Mouse (Mus musculus) c-Kit-negative CD71-positive TER-119-positive erythroid progenitor cells, embryonic 14.5 days (primary cell): ENCODE results near the gene Brca1.
A peak's percentile ranks its signal among the peaks of the same experiment; 100 is the strongest.
"Not testable (repeated sequence)": the region's sequence is repeated elsewhere in the genome, so short reads cannot be mapped to it uniquely, and the experiment has no call there.

Experiments used
- DNase-seq: peaks from one replicate; pipeline ENCODE4 v3.0.0-alpha.2; 2013; ENCODE audit warnings: low read depth, low spot score

The Brca1 gene

GRCm38 (mm10) chr11:101470206-101470605, 81.5 kb downstream of the Brca1 start:
- no peak for DNase-seq

GRCm38 (mm10) chr11:101469155-101469554, 82.6 kb downstream of the Brca1 start:
- no peak for DNase-seq

DNA sequence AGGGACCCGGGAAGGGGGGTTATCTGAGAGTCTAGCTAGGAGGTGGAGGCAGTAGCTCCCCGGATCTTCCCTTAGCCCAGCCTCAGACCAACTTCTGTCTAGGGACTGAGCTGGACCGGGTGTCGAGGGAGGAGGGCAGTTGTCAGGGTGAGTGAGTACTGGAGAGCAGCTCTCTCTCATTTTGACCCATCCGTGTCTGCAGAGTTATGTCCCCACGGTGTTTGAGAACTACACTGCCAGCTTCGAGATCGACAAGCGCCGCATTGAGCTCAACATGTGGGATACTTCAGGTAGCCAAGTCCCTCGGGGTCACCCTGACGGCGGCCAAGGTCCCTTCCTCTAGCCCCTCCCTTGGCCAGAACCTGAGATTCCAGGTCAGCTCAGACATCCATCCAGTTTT, 83.0 kb downstream of the Brca1 start:
- DNase-seq, result no peak

- no peak for DNase-seq
Observed at GRCm38 (mm10) chr11:101468263-101468688, 83.5 kb downstream of the Brca1 start.

DNA sequence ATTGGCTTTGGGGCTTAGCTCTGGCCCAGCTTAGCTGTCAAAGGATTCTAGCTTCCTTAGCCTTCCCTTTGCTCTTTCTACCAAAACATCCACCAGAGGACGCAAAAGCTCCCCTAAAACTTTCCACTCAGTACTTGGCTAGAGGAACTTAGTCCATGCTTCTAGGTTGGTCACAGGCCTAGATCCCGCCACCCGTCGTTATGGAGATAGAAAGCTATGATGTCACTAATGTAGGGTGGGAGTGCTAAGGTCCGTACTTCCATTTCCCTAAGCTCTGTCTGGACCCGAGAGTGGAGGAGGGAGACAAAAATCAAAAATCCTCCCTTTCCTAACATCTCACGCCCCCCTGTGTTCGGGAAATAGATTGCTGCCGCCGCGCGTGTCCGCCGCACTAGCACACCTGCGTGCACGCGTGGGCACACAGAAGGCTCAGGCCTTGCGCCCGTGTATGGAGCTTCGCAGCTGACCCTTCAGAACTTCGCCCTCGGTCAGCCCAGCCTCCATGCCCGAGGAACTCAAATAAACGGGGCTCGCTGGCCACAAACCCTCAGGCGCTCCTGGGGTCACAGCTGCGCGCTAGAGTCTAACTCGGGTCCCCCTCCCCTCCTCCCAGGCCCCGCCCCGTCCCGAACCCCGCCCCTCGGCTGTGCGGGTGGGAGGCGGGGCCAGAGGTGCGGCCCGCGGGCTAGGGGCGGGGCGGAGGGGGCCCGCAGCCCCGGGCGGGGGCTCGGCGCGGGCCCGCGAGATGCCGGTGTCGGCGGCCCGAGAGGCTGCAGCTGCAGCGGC, 84.1 kb downstream of the Brca1 start:
- DNase-seq, result no peak

DNA sequence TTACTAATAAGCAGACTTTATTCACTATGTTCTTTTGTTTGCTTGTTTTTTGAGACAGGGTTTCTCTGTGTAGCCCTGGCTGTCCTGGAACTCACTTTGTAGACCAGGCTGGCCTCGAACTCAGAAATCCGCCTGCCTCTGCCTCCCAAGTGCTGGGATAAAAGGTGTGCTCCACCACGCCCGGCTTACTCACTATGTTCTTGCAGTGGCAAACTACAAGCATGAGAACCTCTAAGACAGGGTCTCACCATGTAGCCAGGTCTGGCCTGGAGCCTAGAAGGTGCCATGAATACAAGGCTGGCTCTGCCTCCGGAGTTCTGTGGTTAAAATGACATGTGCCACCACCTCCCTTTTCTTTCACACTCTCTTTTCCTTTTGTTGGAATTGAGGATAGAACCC, 85.2 kb downstream of the Brca1 start:
- DNase-seq, result not testable (repeated sequence)

- peak; percentile 56 for DNase-seq
Observed at GRCm38 (mm10) chr11:101465869-101466551, 85.7 kb downstream of the Brca1 start, which contains the start of gene Vat1. Vat1 (minus strand) TSS chr11:101466230.

- DNase-seq, result no peak
Observed at GRCm38 (mm10) chr11:101465101-101465868, 86.5 kb downstream of the Brca1 start.

- DNase-seq, result no peak
Observed at GRCm38 (mm10) chr11:101464211-101465100, 87.3 kb downstream of the Brca1 start, which contains the start of gene Rnd2. Rnd2 (plus strand) TSS chr11:101464999.

DNA sequence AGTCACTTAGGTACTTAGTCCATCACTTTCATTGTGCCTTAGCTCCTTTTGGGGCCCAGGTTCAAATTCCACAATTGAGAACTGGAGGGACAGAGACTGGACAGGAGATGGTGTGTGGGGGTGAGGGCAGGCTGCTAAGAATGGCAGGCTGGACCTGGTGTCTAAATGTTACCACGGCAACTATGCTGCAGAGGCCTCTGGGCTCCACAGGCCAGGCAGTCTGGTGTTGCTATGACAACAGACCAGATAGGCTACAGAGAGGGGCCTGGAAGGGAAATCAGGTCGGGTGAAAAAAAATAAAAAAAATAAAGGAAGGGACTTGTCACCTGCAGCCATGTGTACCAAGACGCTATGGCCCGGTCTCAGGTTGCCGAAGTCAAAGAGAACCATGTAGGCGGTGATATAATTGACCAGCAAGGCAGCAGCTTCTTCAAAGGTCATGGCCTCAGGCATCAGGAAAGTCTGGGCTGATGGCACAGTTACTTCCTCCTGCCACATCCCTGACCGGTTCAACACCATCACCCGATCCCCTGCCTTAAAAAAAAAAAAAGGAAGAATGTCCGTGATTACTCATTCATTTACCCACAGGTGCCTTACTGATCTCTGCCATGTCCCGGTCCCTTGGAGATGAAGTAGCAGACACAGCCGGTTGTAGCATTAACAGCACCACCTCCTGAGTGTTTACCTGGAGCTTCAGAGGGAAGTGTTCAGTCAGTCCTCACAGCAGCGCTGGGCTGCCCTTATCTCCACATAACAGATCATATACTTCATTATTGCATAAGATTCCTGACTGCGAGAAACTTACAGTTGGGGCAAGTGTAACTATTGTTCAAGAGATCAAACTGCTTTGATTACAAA, 88.9 kb downstream of the Brca1 start:
- DNase-seq, result no peak

- no peak for DNase-seq
Observed at GRCm38 (mm10) chr11:101462141-101462540, 89.6 kb downstream of the Brca1 start.

GRCm38 (mm10) chr11:101460321-101460720, 91.4 kb downstream of the Brca1 start:
- DNase-seq, result no peak

DNA sequence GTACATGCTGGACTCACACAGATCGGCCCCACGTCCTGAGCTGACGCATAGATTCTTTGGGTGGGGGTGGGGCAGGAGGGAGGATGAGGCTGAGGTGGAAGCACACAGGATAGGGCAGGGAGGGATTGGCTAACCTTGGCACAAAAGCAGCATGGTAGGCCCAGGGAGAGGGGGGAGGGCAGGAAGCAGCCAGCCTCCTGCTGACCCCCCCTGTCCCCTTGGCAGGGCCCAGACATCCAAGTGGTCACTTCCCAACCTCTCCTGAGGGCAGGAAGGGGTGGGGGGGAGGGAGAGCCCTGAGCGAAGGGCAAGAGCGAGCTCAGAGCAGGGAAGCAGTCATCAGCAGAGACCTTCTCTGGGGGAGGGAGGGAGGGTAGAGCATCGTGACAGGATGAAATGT, 92.0 kb downstream of the Brca1 start:
- no peak for DNase-seq

- no peak for DNase-seq
Observed at GRCm38 (mm10) chr11:101458217-101458616, 93.5 kb downstream of the Brca1 start.

DNA sequence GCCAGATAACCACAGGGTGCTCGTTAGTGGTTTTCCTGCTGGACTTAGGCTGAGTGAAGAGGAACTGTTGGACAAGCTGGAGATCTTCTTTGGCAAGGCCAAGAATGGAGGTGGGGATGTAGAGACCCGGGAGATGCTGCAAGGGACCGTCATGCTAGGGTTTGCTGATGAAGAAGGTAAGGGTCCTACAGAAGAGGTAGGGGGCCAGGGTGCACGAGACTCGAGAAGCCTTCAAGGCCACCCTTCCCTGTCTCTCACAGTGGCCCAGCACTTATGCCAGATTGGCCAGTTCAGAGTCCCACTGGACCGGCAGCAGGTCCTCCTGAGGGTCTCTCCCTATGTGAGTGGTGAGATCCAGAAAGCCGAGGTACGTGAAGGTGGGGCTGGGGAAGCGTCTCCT, 94.1 kb downstream of the Brca1 start:
- DNase-seq, result no peak

DNA sequence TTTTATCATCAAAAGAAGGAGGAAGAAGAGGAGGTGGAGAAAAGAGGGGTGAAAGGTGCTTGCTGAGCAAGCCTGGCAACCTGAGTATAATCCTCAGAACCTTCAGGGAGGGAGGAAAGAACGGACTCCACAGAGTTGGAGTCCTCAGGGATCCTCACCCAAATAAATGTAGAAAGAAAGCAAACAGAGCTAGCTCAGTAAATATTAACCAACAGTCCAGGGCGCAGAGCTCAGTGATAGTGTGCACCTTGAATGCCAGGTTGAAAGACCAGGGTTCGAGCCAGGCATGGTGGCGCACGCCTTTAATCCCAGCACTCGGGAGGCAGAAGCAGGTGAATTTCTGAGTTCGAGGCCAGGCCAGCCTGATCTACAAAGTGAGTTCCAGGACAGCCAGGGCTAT, 96.1 kb downstream of the Brca1 start:
- DNase-seq, result no peak

- no peak for DNase-seq
Observed at GRCm38 (mm10) chr11:101454702-101455101, 97.1 kb downstream of the Brca1 start.

DNA sequence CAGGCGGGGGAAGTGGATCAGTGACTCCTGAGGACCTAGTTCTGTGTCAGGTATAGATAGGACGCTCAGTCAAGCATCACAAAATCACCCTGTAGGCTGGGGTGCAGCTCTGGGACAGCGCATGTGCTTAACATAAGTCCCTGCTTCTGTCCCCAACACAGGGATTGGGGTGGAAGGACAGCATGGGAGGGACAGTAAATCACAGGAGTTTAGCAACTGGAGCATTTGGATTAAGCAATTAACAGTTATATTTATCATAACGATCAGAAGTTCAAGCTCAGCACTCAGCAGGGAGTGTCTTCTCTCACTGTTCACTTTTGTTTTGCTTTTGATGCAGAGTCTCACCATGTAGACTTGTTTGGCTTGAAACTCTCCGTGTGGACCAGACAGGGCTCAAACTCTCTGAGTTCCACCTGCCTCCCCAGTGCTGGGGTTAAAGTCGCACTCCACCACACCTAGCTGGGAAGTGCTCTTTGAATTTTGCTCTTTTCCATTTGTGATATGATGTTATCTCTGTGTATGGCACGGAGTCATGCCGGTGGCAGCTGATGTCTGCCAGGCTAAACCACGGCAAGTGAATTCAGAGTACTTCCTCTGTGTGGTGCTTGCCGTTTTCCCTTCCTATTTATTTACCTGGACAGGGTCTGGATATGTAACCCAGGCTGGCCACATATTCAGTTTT, 99.5 kb downstream of the Brca1 start:
- no peak for DNase-seq

- DNase-seq, result no peak
Observed at GRCm38 (mm10) chr11:101451536-101451935, 100.2 kb downstream of the Brca1 start.

GRCm38 (mm10) chr11:101450394-101450793, 101.4 kb downstream of the Brca1 start:
- DNase-seq, result no peak
